Mouse (Mus musculus) stomach, embryonic 14.5 days (tissue): ENCODE data around the gene Tmem150b. TPM values are rescaled to one million over a fixed set of nuclear protein-coding genes. Genes with fewer than 3 reads are reported as not detected.

Experiments used
- ATAC-seq: fragments of 200-750 bp; cut with Nextera tagmentation; 2 replicates; pipeline ENCODE4 v1.8.0; 2017; ENCODE audit warnings: low read depth, moderate TSS enrichment; ENCODE audit not compliant: insufficient number of reproducible peaks, insufficient read depth, low FRiP score
- H3K27ac ChIP-seq: fragments of 300-500 bp; sonication (generic); 2 replicates; pipeline ENCODE4 v1.5.1; 2014; ENCODE audit warnings: mild to moderate bottlenecking, low read length, moderate library complexity, mixed read lengths
- H3K27me3 ChIP-seq: fragments of 300-500 bp; sonication (generic); 2 replicates; pipeline ENCODE4 v1.6.1; 2014; ENCODE audit warnings: low read length, control low read depth, mixed read lengths; ENCODE audit not compliant: control insufficient read depth, insufficient read depth
- H3K36me3 ChIP-seq: fragments of 300-500 bp; sonication (generic); 2 replicates; pipeline ENCODE4 v1.6.1; 2014; ENCODE audit warnings: mild to moderate bottlenecking, control low read depth, low read length, moderate library complexity, mixed read lengths; ENCODE audit not compliant: control insufficient read depth, insufficient read depth
- H3K4me1 ChIP-seq: fragments of 300-500 bp; sonication (generic); 2 replicates; pipeline ENCODE4 v1.6.1; 2014; ENCODE audit warnings: low read length, control low read depth, mixed read lengths; ENCODE audit not compliant: control insufficient read depth, insufficient read depth
- H3K4me2 ChIP-seq: fragments of 300-500 bp; sonication (generic); replicated peaks from 2 replicates; pipeline ENCODE4 v1.6.1; 2014; ENCODE audit warnings: low read depth, low read length, control low read depth
- H3K4me3 ChIP-seq: fragments of 300-500 bp; sonication (generic); 2 replicates; pipeline ENCODE4 v1.5.1; 2014; ENCODE audit warnings: low read depth, low read length, control low read depth
- H3K9ac ChIP-seq: fragments of 300-500 bp; sonication (generic); replicated peaks from 2 replicates; pipeline ENCODE4 v1.6.1; 2014; ENCODE audit warnings: low read depth, mild to moderate bottlenecking, control low read depth, low read length, moderate library complexity, mixed read lengths
- H3K9me3 ChIP-seq: fragments of 300-500 bp; sonication (generic); 2 replicates; pipeline ENCODE4 v1.6.1; 2016; ENCODE audit warnings: low read depth, low read length, control low read depth; ENCODE audit not compliant: control insufficient read depth
- WGBS: fragments of 180-500 bp; shearing (Covaris S2); extraction: QIAGEN DNeasy Blood & Tissue Kit; methylation state at CpG from one replicate; pipeline ENCODE4 v1.1.7; 2014; 5-methylcytosine and 5-hydroxymethylcytosine counted together
- polyA plus RNA-seq: library from polyadenylated mRNA; unstranded; fragments of >200 nt; fragmentation: Nextera tagmentation; extraction: Ambion mirVana; gene quantifications from 2 replicates; pipeline ENCODE4 v1.2.1, GENCODE M21; 2014

Gene Tmem150b
- polyA plus RNA-seq, 1 experiment from 2014 or later = 0.36 TPM

- no peak overlapping the region for H3K4me3 ChIP-seq
- H3K27me3 ChIP-seq = no peaks in the 10 kb centered on the region
- no peaks in the 10 kb centered on the region for H3K4me1 ChIP-seq
- ATAC-seq = no peak
- H3K9me3 ChIP-seq = no peaks in the 10 kb centered on the region
- no peak overlapping the region for H3K27ac ChIP-seq
- H3K36me3 ChIP-seq = peaks cover 43% of the 10 kb centered on the region
- H3K9ac ChIP-seq = no peak overlapping the region
- no peak overlapping the region for H3K4me2 ChIP-seq
- 86% methylated on average over 3 of the region's 3 CpGs for WGBS
These were observed 12.5 kb downstream of the Tmem150b start for GRCm38 (mm10) chr7:4712594-4712993.

GRCm38 (mm10) chr7:4705098-4705497 lies 20.0 kb downstream of the Tmem150b start:
- no peaks in the 10 kb centered on the region for H3K4me1 ChIP-seq
- H3K9ac ChIP-seq = no peak overlapping the region
- H3K4me3 ChIP-seq = no peak overlapping the region
- no peak overlapping the region for H3K4me2 ChIP-seq
- no peaks in the 10 kb centered on the region for H3K27me3 ChIP-seq
- H3K36me3 ChIP-seq = peaks cover 27% of the 10 kb centered on the region
- WGBS = 51% methylated on average over 18 of the region's 18 CpGs
- ATAC-seq = no peak
- H3K9me3 ChIP-seq = no peaks in the 10 kb centered on the region
- H3K27ac ChIP-seq = no peak overlapping the region

- Histone ChIP-seq H3K4me3 (no peak overlapping the region), H3K27me3 (no peaks in the 10 kb centered on the region), H3K9ac (no peak overlapping the region), H3K9me3 (no peaks in the 10 kb centered on the region), H3K27ac (no peak overlapping the region), H3K4me1 (no peaks in the 10 kb centered on the region), H3K36me3 (peaks cover 31% of the 10 kb centered on the region), H3K4me2 (no peak overlapping the region)
- no peak for ATAC-seq
- 89% methylated on average over 7 of the region's 7 CpGs for WGBS
These were observed 21.9 kb downstream of the Tmem150b start for GRCm38 (mm10) chr7:4703195-4703594.

- Histone ChIP-seq H3K4me1 (no peaks in the 10 kb centered on the region), H3K27ac (no peak overlapping the region), H3K27me3 (no peaks in the 10 kb centered on the region), H3K9me3 (no peaks in the 10 kb centered on the region), H3K4me3 (no peak overlapping the region), H3K36me3 (peaks cover 37% of the 10 kb centered on the region), H3K4me2 (no peak overlapping the region), H3K9ac (no peak overlapping the region)
- no peak for ATAC-seq
- WGBS = 56% methylated on average over 8 of the region's 8 CpGs
These were observed 22.7 kb downstream of the Tmem150b start for GRCm38 (mm10) chr7:4702334-4702733.

GRCm38 (mm10) chr7:4693004-4693403 lies 32.0 kb downstream of the Tmem150b start:
- Histone ChIP-seq H3K9me3 (no peaks in the 10 kb centered on the region), H3K9ac (no peak overlapping the region), H3K27ac (no peak overlapping the region), H3K27me3 (no peaks in the 10 kb centered on the region), H3K4me3 (no peak overlapping the region), H3K4me2 (no peak overlapping the region), H3K4me1 (peaks cover 7% of the 10 kb centered on the region; the same call in 1 of the 2 replicates), H3K36me3 (peaks cover 31% of the 10 kb centered on the region)
- no peak for ATAC-seq
- 89% methylated on average over 6 of the region's 6 CpGs for WGBS

DNA sequence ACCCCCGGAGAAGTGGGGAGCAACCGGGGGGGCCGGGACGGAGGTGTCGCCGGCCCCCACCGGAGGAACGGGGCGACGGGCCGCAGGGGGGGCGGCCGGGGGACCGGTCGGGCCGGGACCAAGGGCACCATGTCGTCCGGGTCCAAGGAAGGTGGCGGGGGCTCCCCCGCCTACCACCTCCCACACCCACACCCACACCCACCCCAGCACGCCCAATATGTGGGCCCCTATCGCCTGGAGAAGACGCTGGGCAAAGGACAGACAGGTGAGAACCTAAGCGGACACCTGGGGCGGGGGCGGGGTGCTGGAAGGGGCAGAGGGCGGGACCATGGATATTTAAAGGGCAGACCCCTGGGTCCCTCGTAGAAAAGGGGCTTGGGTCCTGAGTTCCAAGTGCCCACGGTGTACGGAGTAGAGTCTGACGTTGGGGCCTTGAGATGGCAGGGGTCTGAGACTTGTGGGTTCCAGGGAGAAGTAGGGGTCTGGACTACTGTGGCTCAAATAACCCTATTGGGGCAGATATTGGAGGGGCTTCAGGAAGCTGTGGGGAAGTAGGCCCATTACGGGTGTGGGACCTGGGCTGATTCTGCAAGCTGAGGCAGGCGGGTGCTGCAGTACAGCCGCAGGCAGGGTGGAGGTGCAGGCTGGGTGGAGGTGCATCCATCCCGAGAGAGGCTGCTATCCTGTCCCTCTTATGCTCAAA lies 33.9 kb downstream of the Tmem150b start:
- H3K9me3 ChIP-seq = no peaks in the 10 kb centered on the region
- WGBS = 4% methylated on average over 22 of the region's 35 CpGs
- peak overlapping the region; percentile 99 for H3K9ac ChIP-seq
- peak; percentile 51 for ATAC-seq
- H3K27me3 ChIP-seq = no peaks in the 10 kb centered on the region
- peak overlapping the region; percentile 81 for H3K4me2 ChIP-seq
- H3K36me3 ChIP-seq = peaks cover 26% of the 10 kb centered on the region
- H3K4me1 ChIP-seq = peaks cover 7% of the 10 kb centered on the region; the same call in 1 of the 2 replicates
- peak overlapping the region; percentile 88 for H3K4me3 ChIP-seq
- peak overlapping the region; percentile 87 for H3K27ac ChIP-seq

DNA sequence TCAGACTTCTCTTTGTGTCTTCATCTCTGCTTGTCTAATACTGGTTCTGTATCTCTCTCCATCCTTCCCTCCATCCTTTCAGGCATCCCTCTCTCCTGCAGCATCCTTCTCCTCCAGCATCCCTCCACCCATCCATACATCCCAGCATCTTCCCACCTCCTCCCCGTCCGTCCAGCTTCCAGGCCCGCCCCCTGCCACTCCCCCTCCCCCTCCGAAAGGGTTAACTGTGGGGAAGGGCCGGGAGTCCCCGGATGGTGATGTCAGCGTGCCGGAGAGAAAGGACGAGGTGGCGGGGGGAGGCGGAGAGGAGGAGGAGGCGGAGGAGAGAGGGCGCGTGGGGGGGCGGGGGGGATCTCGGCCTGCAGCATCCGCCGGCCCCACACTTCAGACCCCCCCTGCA lies 34.7 kb downstream of the Tmem150b start, which contains the start of gene Brsk1:
Gene Brsk1 (plus strand): TSS at position 218 of the 400 bp plus-strand sequence.
- Histone ChIP-seq H3K36me3 (peaks cover 20% of the 10 kb centered on the region), H3K9ac (peak within 1 kb of the TSS; percentile 99), H3K9me3 (no peaks in the 10 kb centered on the region), H3K4me2 (peak within 1 kb of the TSS; percentile 81), H3K4me1 (peaks cover 7% of the 10 kb centered on the region; the same call in 1 of the 2 replicates), H3K4me3 (peak within 1 kb of the TSS; percentile 88), H3K27ac (peak within 1 kb of the TSS; percentile 87), H3K27me3 (no peaks in the 10 kb centered on the region)
- peak; percentile 72; the same call in 1 of the 2 replicates for ATAC-seq
- 0% methylated on average over 6 of the region's 18 CpGs for WGBS

- peak within 1 kb of the TSS; percentile 29; the same call in 1 of the 2 replicates for H3K27ac ChIP-seq
- WGBS = under 1% methylated on average over 32 of the region's 32 CpGs
- H3K36me3 ChIP-seq = peaks cover 11% of the 10 kb centered on the region; the same call in 1 of the 2 replicates
- H3K9me3 ChIP-seq = no peaks in the 10 kb centered on the region
- peak; percentile 98 for ATAC-seq
- H3K9ac ChIP-seq = peak within 1 kb of the TSS; percentile 42; the same call in 1 of the 2 replicates
- H3K4me1 ChIP-seq = peaks cover 8% of the 10 kb centered on the region
- H3K27me3 ChIP-seq = no peaks in the 10 kb centered on the region
- H3K4me3 ChIP-seq = peak within 1 kb of the TSS; percentile 59
- H3K4me2 ChIP-seq = peak within 1 kb of the TSS; percentile 94
These were observed 40.2 kb downstream of the Tmem150b start, which contains the start of gene Hspbp1 for GRCm38 (mm10) chr7:4684632-4685417. TSS of gene Hspbp1 (minus strand) at chr7:4685068.
